Mouse (Mus musculus) cerebellum, adult 9-11 months (tissue): ENCODE measurements at regions not wholly inside any gene's neighbourhood (a gene's known extent, or its start where the extent isn't known, plus 50 kb on each side); places are given as distances from the start of the nearest gene placed in this dataset.

Experiments
- DNase-seq: peaks from one replicate; pipeline ENCODE4 v3.0.0; 2022

DNA sequence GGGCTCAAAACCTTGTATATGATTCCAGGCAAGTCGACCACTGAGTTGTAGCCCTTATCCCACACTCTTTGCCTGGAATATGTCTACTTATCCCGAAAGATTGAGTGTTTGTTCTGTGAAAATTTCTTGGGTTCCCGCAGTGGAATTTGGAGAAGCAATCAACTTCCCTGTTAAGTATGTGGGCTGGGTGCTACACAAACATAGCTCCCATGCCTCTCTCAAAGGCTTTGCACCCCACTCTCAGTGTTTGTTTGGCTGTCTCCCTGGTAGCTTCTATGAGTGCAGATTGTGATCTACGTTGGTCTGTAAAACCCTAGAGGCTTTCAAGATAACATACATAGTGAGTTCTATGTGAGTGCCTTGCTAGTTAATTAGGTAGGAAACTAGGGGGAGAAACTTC lies 1184.2 kb downstream of the 4930447A16Rik start:
- no peak for DNase-seq
